Mouse (Mus musculus): ENCODE data around the gene Cstf2. TPM values are rescaled to one million over a fixed set of nuclear protein-coding genes. Genes with fewer than 3 reads are reported as not detected.

Cstf2 gene
- total RNA-seq (2021): 100 to 1,000 TPM in 1 of 2 experiments, 10 to 100 TPM in 1; 92.6 to 104 TPM
- long read RNA-seq, experiment 1, full-length matches to known transcripts: 9 of 49 reads
- long read RNA-seq, experiment 1, partial matches to known transcripts: 8 of 49 reads
- long read RNA-seq, experiment 1, other reads (novel, unspliced or antisense): 32 of 49 reads
- long read RNA-seq, experiment 2, full-length matches to known transcripts: 22 of 98 reads
- long read RNA-seq, experiment 2, partial matches to known transcripts: 13 of 98 reads
- long read RNA-seq, experiment 2, other reads (novel, unspliced or antisense): 63 of 98 reads

- TF ChIP-seq CTCF (conservative IDR thresholded peaks at IDR 0.05): peak; percentile 45
- H3K4me3 ChIP-seq: peak within 1 kb of the TSS; percentile 67
- peak within 1 kb of the TSS; percentile 90 for H3K27ac ChIP-seq
- peak; percentile 94 for DNase-seq (ENCODE audit: low spot score in 2 of 2)
Measured at GRCm38 (mm10) chrX:134058987-134059712, at the start of gene Cstf2. Gene Cstf2, plus strand, starts transcription at chrX:134059187.

GRCm38 (mm10) chrX:134019005-134019404, 40.0 kb upstream of the Cstf2 start:
- TF ChIP-seq CTCF (conservative IDR thresholded peaks at IDR 0.05): peak; percentile 92
- Histone ChIP-seq H3K27ac (no peak overlapping the region), H3K4me3 (no peak overlapping the region)
- peak; percentile 60 to 69 for DNase-seq (ENCODE audit: low spot score in 2 of 2)

GRCm38 (mm10) chrX:134020664-134021063, 38.3 kb upstream of the Cstf2 start:
- no peak for DNase-seq (ENCODE audit: low spot score in 2 of 2)
- TF ChIP-seq CTCF (conservative IDR thresholded peaks at IDR 0.05): no peak
- Histone ChIP-seq H3K27ac (no peak overlapping the region), H3K4me3 (no peak overlapping the region)

- peak; percentile 29 for TF ChIP-seq CTCF (conservative IDR thresholded peaks at IDR 0.05)
- no peak for DNase-seq (ENCODE audit: low spot score in 2 of 2)
- H3K4me3 ChIP-seq: no peak overlapping the region
- H3K27ac ChIP-seq: no peak overlapping the region
Measured at GRCm38 (mm10) chrX:134048994-134049393, 10.0 kb upstream of the Cstf2 start.

- TF ChIP-seq CTCF (conservative IDR thresholded peaks at IDR 0.05): no peak
- no peak overlapping the region for H3K27ac ChIP-seq
- DNase-seq (ENCODE audit: low spot score in 2 of 2): no peak
- no peak overlapping the region for H3K4me3 ChIP-seq
Measured at GRCm38 (mm10) chrX:134056897-134057296, 2.1 kb upstream of the Cstf2 start.

- Histone ChIP-seq H3K27ac (peak overlapping the region; percentile 90), H3K4me3 (peak overlapping the region; percentile 67)
- no peak for DNase-seq (ENCODE audit: low spot score in 2 of 2)
- peak; percentile 30 for TF ChIP-seq CTCF (conservative IDR thresholded peaks at IDR 0.05)
Measured at GRCm38 (mm10) chrX:134058040-134058875, 729 bp upstream of the Cstf2 start.

GRCm38 (mm10) chrX:134059764-134060163, 777 bp downstream of the Cstf2 start:
- Histone ChIP-seq H3K27ac (peak overlapping the region; percentile 90), H3K4me3 (peak overlapping the region; percentile 67)
- no peak for DNase-seq (ENCODE audit: low spot score in 2 of 2)
- TF ChIP-seq CTCF (conservative IDR thresholded peaks at IDR 0.05): peak; percentile 41

GRCm38 (mm10) chrX:134085453-134085852, 26.5 kb downstream of the Cstf2 start:
- Histone ChIP-seq H3K27ac (no peak overlapping the region), H3K4me3 (no peak overlapping the region)
- TF ChIP-seq CTCF (conservative IDR thresholded peaks at IDR 0.05): no peak
- DNase-seq (ENCODE audit: low spot score in 2 of 2): no peak

- Histone ChIP-seq H3K27ac (peak overlapping the region; percentile 23; the same call in 1 of the 2 replicates), H3K4me3 (no peak overlapping the region)
- DNase-seq (ENCODE audit: low spot score in 2 of 2): peak in 1 of 2 experiments; percentile 8
- no peak for TF ChIP-seq CTCF (conservative IDR thresholded peaks at IDR 0.05)
Measured at GRCm38 (mm10) chrX:134102641-134103040, 43.7 kb downstream of the Cstf2 start.

GRCm38 (mm10) chrX:134111767-134112166, 52.8 kb downstream of the Cstf2 start:
- TF ChIP-seq CTCF (conservative IDR thresholded peaks at IDR 0.05): no peak
- no peak for DNase-seq (ENCODE audit: low spot score in 2 of 2)
- Histone ChIP-seq H3K27ac (no peak overlapping the region), H3K4me3 (no peak overlapping the region)

- no peak for TF ChIP-seq CTCF (conservative IDR thresholded peaks at IDR 0.05)
- no peak for DNase-seq (ENCODE audit: low spot score in 2 of 2)
- H3K4me3 ChIP-seq: no peak overlapping the region
Measured at GRCm38 (mm10) chrX:134116417-134116816, 57.4 kb downstream of the Cstf2 start.

GRCm38 (mm10) chrX:134128549-134128948, 69.6 kb downstream of the Cstf2 start:
- no peak for DNase-seq (ENCODE audit: low spot score in 2 of 2)
- no peak for TF ChIP-seq CTCF (conservative IDR thresholded peaks at IDR 0.05)
- Histone ChIP-seq H3K4me3 (no peak overlapping the region), H3K27ac (no peak overlapping the region)

More at GRCm38 (mm10) chrX:134116417-134116816, 57.4 kb downstream of the Cstf2 start:
- H3K27ac ChIP-seq: no peak overlapping the region

- peak; percentile 74 for TF ChIP-seq CTCF (conservative IDR thresholded peaks at IDR 0.05)
- DNase-seq (ENCODE audit: low spot score in 2 of 2): peak; percentile 5 to 9
- Histone ChIP-seq H3K4me3 (no peak overlapping the region), H3K27ac (no peak overlapping the region)
Measured at GRCm38 (mm10) chrX:134132295-134132694, 73.3 kb downstream of the Cstf2 start.
